Mouse (Mus musculus) forebrain, postnatal 0 days (tissue): Measurements from ENCODE around the gene Olfr90. TPM values are rescaled to one million over a fixed set of nuclear protein-coding genes. Genes with fewer than 3 reads are reported as not detected.

Source experiments
- ATAC-seq: fragments of 200-750 bp; cut with Nextera tagmentation; 2 replicates; pipeline ENCODE4 v1.8.0; 2017; ENCODE audit warnings: mild to moderate bottlenecking, moderate library complexity
- DNase-seq: peaks from one replicate; pipeline ENCODE4 v3.0.0-alpha.2; 2015
- H3K27ac ChIP-seq: fragments of 300-500 bp; sonication (generic); 2 replicates; pipeline ENCODE4 v1.5.1; 2014; ENCODE audit warnings: low read depth, mild to moderate bottlenecking, antibody characterized with exemption, low read length, moderate library complexity, mixed read lengths
- H3K27me3 ChIP-seq: fragments of 300-500 bp; sonication (generic); 2 replicates; pipeline ENCODE4 v1.6.1; 2014; ENCODE audit warnings: mild to moderate bottlenecking, low read length, mixed read lengths; ENCODE audit not compliant: insufficient read depth
- H3K36me3 ChIP-seq: fragments of 300-500 bp; sonication (generic); 2 replicates; pipeline ENCODE4 v1.6.1; 2014; ENCODE audit warnings: mild to moderate bottlenecking, moderate library complexity; ENCODE audit not compliant: insufficient read depth
- H3K4me1 ChIP-seq: fragments of 300-500 bp; sonication (generic); 2 replicates; pipeline ENCODE4 v1.6.1; 2014; ENCODE audit warnings: antibody characterized with exemption; ENCODE audit not compliant: insufficient read depth
- H3K4me2 ChIP-seq: fragments of 300-500 bp; sonication (generic); 2 replicates; pipeline ENCODE4 v1.6.1; 2014; ENCODE audit warnings: low read depth, mild to moderate bottlenecking, moderate library complexity
- H3K4me3 ChIP-seq: fragments of 300-500 bp; sonication (generic); 2 replicates; pipeline ENCODE4 v1.5.1; 2014; ENCODE audit warnings: low read depth, low read length, mixed read lengths
- H3K9ac ChIP-seq: fragments of 300-500 bp; sonication (generic); 2 replicates; pipeline ENCODE4 v1.6.1; 2014; ENCODE audit warnings: mild to moderate bottlenecking
- H3K9me3 ChIP-seq: fragments of 300-500 bp; sonication (generic); 2 replicates; pipeline ENCODE4 v1.6.1; 2016; ENCODE audit warnings: low read length
- CTCF ChIP-seq: sonication (generic); IDR thresholded peaks from 2 replicates; pipeline ENCODE4 v1.5.1; 2016; ENCODE audit warnings: antibody characterized with exemption, control low read depth, low read depth
- WGBS: fragments of 180-500 bp; shearing (Covaris S2); extraction: QIAGEN DNeasy Blood & Tissue Kit; methylation state at CpG from one replicate; pipeline ENCODE4 v1.1.7; 2014; 5-methylcytosine and 5-hydroxymethylcytosine counted together
- polyA plus RNA-seq: library from polyadenylated mRNA; unstranded; fragments of >200 nt; fragmentation: Nextera tagmentation; extraction: Ambion mirVana; gene quantifications from 2 replicates; pipeline ENCODE4 v1.2.1, GENCODE M21; 2015
- total RNA-seq: library from RNA; depleted of rRNA; stranded (reverse); fragments of >200 nt; gene quantifications from 2 replicates; pipeline ENCODE4 v1.2.3, GENCODE M21; 2014

Olfr90 gene
- total and polyA plus RNA-seq, 2 experiments from 2014 or later = not detected

GRCm38 (mm10) chr17:37075181-37075580, 13.1 kb downstream of the Olfr90 start:
- no peaks in the 10 kb centered on the region for H3K27me3 ChIP-seq
- no peak overlapping the region for H3K4me3 ChIP-seq
- ATAC-seq (no peak), DNase-seq (no peak)
- H3K27ac ChIP-seq = no peak overlapping the region
- 88% methylated on average over 6 of the region's 6 CpGs for WGBS
- H3K9me3 ChIP-seq = no peaks in the 10 kb centered on the region
- no peak for TF ChIP-seq CTCF
- no peak overlapping the region for H3K4me2 ChIP-seq
- peaks cover 7% of the 10 kb centered on the region; the same call in 1 of the 2 replicates for H3K4me1 ChIP-seq
- H3K36me3 ChIP-seq = peaks cover 55% of the 10 kb centered on the region
- H3K9ac ChIP-seq = no peak overlapping the region

DNA sequence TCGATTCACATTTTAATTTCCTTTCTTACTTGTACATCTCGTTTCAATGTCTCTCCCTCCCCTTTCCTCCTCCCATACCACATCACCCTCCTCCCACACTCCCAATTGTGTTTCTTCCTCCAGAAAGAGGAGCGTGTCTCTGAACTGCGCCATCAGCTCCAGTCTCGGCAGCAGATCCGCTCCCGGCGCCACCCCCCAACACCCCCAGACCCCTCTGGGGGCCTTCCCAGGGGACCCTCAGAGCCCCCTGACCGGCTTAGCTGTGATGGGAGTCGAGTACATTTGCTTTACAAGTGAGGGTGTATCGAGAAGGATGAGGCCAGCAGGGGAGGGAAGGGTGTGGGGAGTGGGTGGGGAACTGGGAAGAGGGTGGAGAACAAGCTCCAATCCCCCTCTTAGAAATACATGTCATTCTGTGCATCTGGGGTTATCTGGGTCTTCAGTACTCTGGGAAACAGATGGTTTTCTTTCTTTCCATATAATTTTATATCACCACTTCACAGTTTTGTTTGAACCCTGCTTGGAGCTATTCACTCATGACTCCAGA, 15.5 kb downstream of the Olfr90 start:
- Histone ChIP-seq H3K36me3 (peaks cover 79% of the 10 kb centered on the region), H3K9ac (peak overlapping the region; percentile 33; the same call in 1 of the 2 replicates), H3K4me2 (no peak overlapping the region), H3K9me3 (no peaks in the 10 kb centered on the region), H3K4me3 (no peak overlapping the region), H3K27me3 (no peaks in the 10 kb centered on the region), H3K4me1 (no peaks in the 10 kb centered on the region), H3K27ac (peak overlapping the region; percentile 85)
- peak; percentile 76 for ATAC-seq
- DNase-seq = no peak
- no peak for TF ChIP-seq CTCF
- 26% methylated on average over 11 of the region's 11 CpGs for WGBS

DNA sequence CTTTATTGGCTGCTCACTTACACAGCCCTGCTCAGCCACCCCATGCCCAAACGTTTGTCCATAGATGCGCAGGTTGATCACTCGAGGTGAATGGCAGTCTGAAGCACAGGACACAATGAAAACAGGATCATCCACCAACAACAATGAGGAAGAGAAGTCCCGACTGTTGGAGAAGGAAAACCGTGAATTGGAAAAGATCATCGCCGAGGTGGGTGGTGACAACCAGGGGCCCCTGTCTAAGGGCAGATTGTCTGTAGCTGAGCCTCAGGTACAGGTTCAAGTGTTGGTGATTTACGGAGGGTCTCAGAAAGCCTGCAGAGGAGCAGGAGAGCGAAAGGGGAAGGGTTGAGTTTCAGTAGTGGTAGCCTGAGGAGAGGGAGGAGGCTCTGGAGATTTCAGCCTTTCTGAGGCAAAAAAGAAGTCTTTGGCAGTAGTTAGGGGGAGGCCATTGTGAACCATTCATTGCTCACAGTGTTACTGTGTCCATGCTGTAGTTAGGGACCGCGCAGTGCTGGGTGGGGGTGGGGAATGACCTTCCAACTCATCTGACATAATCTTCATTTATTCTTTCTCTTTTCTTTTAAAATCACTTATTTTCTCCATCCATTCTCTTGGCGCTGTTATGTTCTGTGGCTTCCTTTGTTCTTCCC, 16.1 kb downstream of the Olfr90 start:
- no peak for DNase-seq

GRCm38 (mm10) chr17:37070121-37070520, 18.2 kb downstream of the Olfr90 start:
- H3K27me3 ChIP-seq = no peaks in the 10 kb centered on the region
- H3K9ac ChIP-seq = no peak overlapping the region
- no peak overlapping the region for H3K4me2 ChIP-seq
- no peak overlapping the region for H3K27ac ChIP-seq
- WGBS = 94% methylated on average over 8 of the region's 8 CpGs
- no peak overlapping the region for H3K4me3 ChIP-seq
- no peaks in the 10 kb centered on the region for H3K9me3 ChIP-seq
- TF ChIP-seq CTCF = no peak
- no peak for ATAC-seq
- no peaks in the 10 kb centered on the region for H3K4me1 ChIP-seq
- DNase-seq = no peak
- peaks cover 89% of the 10 kb centered on the region for H3K36me3 ChIP-seq

More for the DNA sequence above, 16.1 kb downstream of the Olfr90 start:
- Histone ChIP-seq H3K27ac (peak overlapping the region; percentile 85), H3K9me3 (no peaks in the 10 kb centered on the region), H3K9ac (peak overlapping the region; percentile 33; the same call in 1 of the 2 replicates), H3K4me3 (no peak overlapping the region), H3K36me3 (peaks cover 85% of the 10 kb centered on the region), H3K4me2 (no peak overlapping the region), H3K4me1 (no peaks in the 10 kb centered on the region), H3K27me3 (no peaks in the 10 kb centered on the region)
- 46% methylated on average over 12 of the region's 12 CpGs for WGBS
- no peak for TF ChIP-seq CTCF
- peak; percentile 34 for ATAC-seq

GRCm38 (mm10) chr17:37067861-37068260, 20.4 kb downstream of the Olfr90 start:
- no peak for TF ChIP-seq CTCF
- Histone ChIP-seq H3K4me3 (no peak overlapping the region), H3K27ac (0 out of 2 replicates have a peak overlapping the region, but pooled peaks have one; percentile 9), H3K4me1 (no peaks in the 10 kb centered on the region), H3K9me3 (no peaks in the 10 kb centered on the region), H3K9ac (no peak overlapping the region), H3K27me3 (no peaks in the 10 kb centered on the region), H3K4me2 (no peak overlapping the region), H3K36me3 (peaks cover 92% of the 10 kb centered on the region)
- no peak for ATAC-seq
- DNase-seq = no peak
- WGBS = 71% methylated on average over 1 of the region's 1 CpGs

GRCm38 (mm10) chr17:37065993-37066392, 22.3 kb downstream of the Olfr90 start:
- Histone ChIP-seq H3K4me3 (no peak overlapping the region), H3K27me3 (no peaks in the 10 kb centered on the region), H3K9me3 (no peaks in the 10 kb centered on the region), H3K9ac (no peak overlapping the region), H3K4me1 (no peaks in the 10 kb centered on the region), H3K4me2 (no peak overlapping the region), H3K36me3 (peaks cover 89% of the 10 kb centered on the region), H3K27ac (no peak overlapping the region)
- no peak for ATAC-seq
- WGBS = 96% methylated on average over 2 of the region's 2 CpGs
- DNase-seq = no peak
- TF ChIP-seq CTCF = no peak

GRCm38 (mm10) chr17:37063686-37064495, 24.4 kb downstream of the Olfr90 start:
- H3K27ac ChIP-seq = no peak overlapping the region
- no peak overlapping the region for H3K4me2 ChIP-seq
- TF ChIP-seq CTCF = no peak
- H3K9me3 ChIP-seq = no peaks in the 10 kb centered on the region
- no peak overlapping the region for H3K4me3 ChIP-seq
- H3K36me3 ChIP-seq = peaks cover 74% of the 10 kb centered on the region
- H3K4me1 ChIP-seq = no peaks in the 10 kb centered on the region
- H3K9ac ChIP-seq = no peak overlapping the region
- no peaks in the 10 kb centered on the region for H3K27me3 ChIP-seq
- no peak for DNase-seq
- 40% methylated on average over 11 of the region's 11 CpGs for WGBS
- ATAC-seq = peak; percentile 15; the same call in 1 of the 2 replicates
